Mouse (Mus musculus): ENCODE results near the gene Chn1. TPM values are rescaled to one million over a fixed set of nuclear protein-coding genes. Genes with fewer than 3 reads are reported as not detected.

Gene Chn1
- total and polyA plus RNA-seq, 2 experiments from 2014 or later = 81.1 to 147 TPM

DNA sequence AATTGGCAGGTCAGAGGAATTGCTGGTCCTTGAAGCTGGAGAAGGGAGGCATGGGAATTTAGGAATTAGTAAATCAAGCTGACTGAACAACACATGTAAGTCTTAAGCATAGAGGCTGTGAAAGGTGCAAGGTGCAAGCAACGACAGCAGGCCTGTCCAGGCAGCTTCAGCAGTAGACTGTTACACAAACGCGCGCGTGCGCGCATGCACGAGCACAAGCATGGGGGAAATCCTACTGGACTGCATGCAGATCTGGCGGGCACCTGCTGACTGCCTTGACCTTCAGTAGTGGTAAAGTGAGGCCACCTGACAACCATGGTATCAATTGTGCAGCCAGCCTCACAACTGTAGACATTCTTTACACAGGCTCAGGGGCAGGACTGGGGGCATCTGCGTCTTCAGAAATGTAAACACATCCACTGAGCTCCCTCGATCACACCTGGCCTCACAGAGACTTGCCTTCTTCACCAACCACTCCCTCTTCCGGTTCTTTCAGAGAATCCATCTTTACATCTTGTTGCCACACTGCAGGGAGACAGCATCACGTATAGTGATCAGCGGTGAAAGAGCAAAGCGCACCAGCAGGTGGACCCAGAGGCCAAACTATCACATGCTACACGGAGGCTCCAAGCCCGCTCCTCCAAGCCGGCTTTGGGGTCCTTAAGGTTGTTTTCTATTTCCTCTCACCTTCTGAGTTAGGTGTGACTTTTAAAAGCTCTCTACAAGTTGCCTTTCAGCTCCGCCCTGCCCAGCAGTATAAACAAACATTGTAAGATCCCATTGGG lies 16.9 kb upstream of the Chn1 start:
- ATAC-seq (ENCODE audit: low FRiP score) (no peak), DNase-seq (ENCODE audit: low spot score) (peak; percentile 61)
- Histone ChIP-seq H3K9ac (replicated peaks; ENCODE audit: low read length, poor library complexity, severe bottlenecking) (no peak overlapping the region), H3K36me3 (ENCODE audit: insufficient read depth, low read length) (no peaks in the 10 kb centered on the region), H3K9me3 (ENCODE audit: low read length) (no peaks in the 10 kb centered on the region), H3K4me2 (ENCODE audit: low read depth, low read length, poor library complexity, severe bottlenecking) (no peak overlapping the region), H3K27ac (ENCODE audit: low read depth, low read length) (no peak overlapping the region), H3K27me3 (ENCODE audit: insufficient read depth, low read length) (no peaks in the 10 kb centered on the region), H3K4me1 (ENCODE audit: insufficient read depth, low read length) (no peaks in the 10 kb centered on the region), H3K4me3 (ENCODE audit: low read depth, low read length) (no peak overlapping the region)
- TF ChIP-seq CTCF (IDR thresholded peaks at IDR 0.05) = peak; percentile 62
- WGBS = 67% methylated on average over 19 of the region's 19 CpGs

DNA sequence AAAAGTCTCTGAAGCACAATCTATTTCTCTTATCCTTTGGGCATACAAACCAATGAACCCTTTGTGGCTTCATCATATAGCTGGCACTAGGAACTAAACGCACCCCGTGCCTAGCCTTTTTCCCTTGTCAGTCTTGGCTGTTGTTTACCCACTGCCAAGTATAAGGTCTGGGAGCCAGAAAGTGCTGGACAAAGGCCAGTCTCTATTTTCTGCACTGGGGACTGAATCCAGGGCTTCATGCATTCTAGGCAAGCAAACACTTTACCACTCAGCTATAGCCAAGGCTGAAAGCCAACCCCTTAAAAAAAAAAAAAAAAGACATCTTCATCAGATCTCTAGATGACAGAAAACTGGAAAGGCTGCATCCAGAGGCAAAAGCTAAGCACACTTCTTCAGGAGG lies 15.2 kb upstream of the Chn1 start:
- ATAC-seq (ENCODE audit: low FRiP score) (no peak), DNase-seq (ENCODE audit: low spot score) (peak; percentile 85)
- Histone ChIP-seq H3K27me3 (ENCODE audit: insufficient read depth, low read length) (no peaks in the 10 kb centered on the region), H3K9me3 (ENCODE audit: low read length) (no peaks in the 10 kb centered on the region), H3K4me3 (ENCODE audit: low read depth, low read length) (no peak overlapping the region), H3K27ac (ENCODE audit: low read depth, low read length) (no peak overlapping the region), H3K4me2 (ENCODE audit: low read depth, low read length, poor library complexity, severe bottlenecking) (no peak overlapping the region), H3K9ac (replicated peaks; ENCODE audit: low read length, poor library complexity, severe bottlenecking) (no peak overlapping the region), H3K36me3 (ENCODE audit: insufficient read depth, low read length) (no peaks in the 10 kb centered on the region), H3K4me1 (ENCODE audit: insufficient read depth, low read length) (no peaks in the 10 kb centered on the region)
- 63% methylated on average over 2 of the region's 2 CpGs for WGBS
- TF ChIP-seq CTCF (IDR thresholded peaks at IDR 0.05) = no peak

DNA sequence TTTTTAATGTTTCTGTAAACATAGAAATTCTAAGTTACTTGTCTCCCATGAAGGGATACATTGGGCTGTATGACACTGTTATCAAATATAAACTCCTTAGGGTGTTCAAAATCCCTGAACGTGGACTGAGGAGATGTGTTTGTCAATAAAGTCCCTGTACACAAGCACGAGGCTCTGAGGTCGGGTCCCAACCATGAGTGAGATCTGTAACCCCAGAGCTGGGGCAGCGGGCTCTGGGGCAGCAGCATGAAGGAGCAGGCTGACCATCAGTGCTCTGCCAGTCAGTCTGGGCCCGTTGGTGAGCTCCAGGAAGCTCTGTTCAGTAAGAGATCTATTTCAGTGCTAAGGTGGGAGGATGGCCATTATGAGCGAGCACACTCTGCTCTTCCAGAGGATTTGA lies 13.2 kb upstream of the Chn1 start:
- Histone ChIP-seq H3K27me3 (ENCODE audit: insufficient read depth, low read length) (no peaks in the 10 kb centered on the region), H3K36me3 (ENCODE audit: insufficient read depth, low read length) (no peaks in the 10 kb centered on the region), H3K27ac (ENCODE audit: low read depth, low read length) (no peak overlapping the region), H3K9me3 (ENCODE audit: low read length) (no peaks in the 10 kb centered on the region), H3K4me1 (ENCODE audit: insufficient read depth, low read length) (no peaks in the 10 kb centered on the region), H3K9ac (replicated peaks; ENCODE audit: low read length, poor library complexity, severe bottlenecking) (no peak overlapping the region), H3K4me3 (ENCODE audit: low read depth, low read length) (no peak overlapping the region), H3K4me2 (ENCODE audit: low read depth, low read length, poor library complexity, severe bottlenecking) (no peak overlapping the region)
- ATAC-seq (ENCODE audit: low FRiP score) = no peak
- TF ChIP-seq CTCF (IDR thresholded peaks at IDR 0.05) = no peak
- no peak for DNase-seq (ENCODE audit: low spot score)
- 83% methylated on average over 6 of the region's 6 CpGs for WGBS

DNA sequence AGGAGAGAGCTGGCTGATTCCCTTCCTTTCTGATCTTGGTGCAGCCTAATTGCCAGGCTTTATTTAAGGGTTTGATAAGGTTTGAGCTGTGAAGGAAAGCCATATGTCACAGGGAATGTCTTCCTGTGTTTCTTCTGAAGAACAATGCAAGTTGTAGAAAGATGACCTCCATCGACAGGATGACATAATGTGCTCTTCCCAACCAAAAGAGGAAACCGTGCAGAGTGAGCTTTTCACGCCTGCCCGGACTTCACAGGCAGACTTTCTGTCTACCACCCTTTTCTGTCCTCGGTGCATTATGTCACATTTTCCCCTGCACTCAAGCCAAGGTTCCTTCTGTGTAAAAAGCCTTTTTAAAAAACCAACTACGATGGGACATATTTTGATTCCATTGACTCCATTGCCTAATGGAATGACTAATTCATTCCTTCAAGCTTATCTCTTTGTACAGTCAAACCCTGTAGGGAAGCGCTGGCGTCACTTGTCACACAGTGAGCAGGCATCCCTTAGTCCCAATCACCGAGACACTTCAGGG lies 7.3 kb upstream of the Chn1 start:
- H3K9me3 ChIP-seq (ENCODE audit: low read length) = no peaks in the 10 kb centered on the region
- H3K9ac ChIP-seq (replicated peaks; ENCODE audit: low read length, poor library complexity, severe bottlenecking) = no peak overlapping the region
- H3K4me3 ChIP-seq (ENCODE audit: low read depth, low read length) = no peak overlapping the region
- no peak overlapping the region for H3K4me2 ChIP-seq (ENCODE audit: low read depth, low read length, poor library complexity, severe bottlenecking)
- no peak for TF ChIP-seq CTCF (IDR thresholded peaks at IDR 0.05)
- H3K27ac ChIP-seq (ENCODE audit: low read depth, low read length) = no peak overlapping the region
- no peaks in the 10 kb centered on the region for H3K36me3 ChIP-seq (ENCODE audit: insufficient read depth, low read length)
- WGBS = 45% methylated on average over 9 of the region's 9 CpGs
- ATAC-seq (ENCODE audit: low FRiP score) (no peak), DNase-seq (ENCODE audit: low spot score) (no peak)
- 0 out of 2 replicates have a peak, but pooled peaks cover under 1% of the 10 kb centered on the region for H3K4me1 ChIP-seq (ENCODE audit: insufficient read depth, low read length)
- H3K27me3 ChIP-seq (ENCODE audit: insufficient read depth, low read length) = no peaks in the 10 kb centered on the region; the same call in 1 of the 2 replicates

DNA sequence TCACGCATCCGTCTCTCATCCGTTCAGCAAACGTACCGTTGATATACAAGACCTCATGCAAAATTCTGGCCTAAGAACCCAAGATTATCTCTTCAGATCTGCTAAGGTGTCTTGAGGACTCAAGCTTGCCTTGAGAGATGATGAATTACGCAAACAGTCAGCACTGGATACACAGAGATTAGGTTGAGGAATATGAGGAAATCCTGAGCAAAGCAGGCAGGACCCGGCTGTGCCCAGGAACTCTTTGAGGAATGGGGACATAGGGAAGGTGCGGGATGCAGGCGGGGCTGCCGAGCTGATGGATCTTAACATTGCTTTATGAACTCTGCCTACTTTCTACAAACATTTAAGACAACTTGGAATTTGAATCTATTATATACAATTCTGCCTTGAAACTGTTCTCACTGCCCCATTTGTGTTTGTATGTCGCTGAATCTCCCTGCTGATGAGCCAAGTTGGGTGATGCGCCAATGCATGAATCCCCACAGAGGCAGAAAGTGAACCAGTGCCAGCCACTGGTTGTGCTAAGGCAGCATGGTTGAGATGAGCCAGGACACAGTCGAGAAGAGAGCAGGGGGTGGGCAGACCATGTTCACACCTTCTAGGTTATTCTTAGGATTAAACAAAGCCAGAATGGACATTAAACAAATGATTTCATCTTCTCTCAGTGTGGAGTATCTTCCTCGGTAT lies 5.3 kb upstream of the Chn1 start:
- no peak overlapping the region for H3K4me3 ChIP-seq (ENCODE audit: low read depth, low read length)
- no peaks in the 10 kb centered on the region; the same call in 1 of the 2 replicates for H3K27me3 ChIP-seq (ENCODE audit: insufficient read depth, low read length)
- WGBS = 57% methylated on average over 14 of the region's 14 CpGs
- H3K9me3 ChIP-seq (ENCODE audit: low read length) = no peaks in the 10 kb centered on the region
- no peak for ATAC-seq (ENCODE audit: low FRiP score)
- no peak for TF ChIP-seq CTCF (IDR thresholded peaks at IDR 0.05)
- H3K9ac ChIP-seq (replicated peaks; ENCODE audit: low read length, poor library complexity, severe bottlenecking) = no peak overlapping the region
- H3K4me2 ChIP-seq (ENCODE audit: low read depth, low read length, poor library complexity, severe bottlenecking) = no peak overlapping the region
- no peaks in the 10 kb centered on the region for H3K36me3 ChIP-seq (ENCODE audit: insufficient read depth, low read length)
- H3K27ac ChIP-seq (ENCODE audit: low read depth, low read length) = no peak overlapping the region
- peak; percentile 22 for DNase-seq (ENCODE audit: low spot score)
- peaks cover 3% of the 10 kb centered on the region; the same call in 1 of the 2 replicates for H3K4me1 ChIP-seq (ENCODE audit: insufficient read depth, low read length)

DNA sequence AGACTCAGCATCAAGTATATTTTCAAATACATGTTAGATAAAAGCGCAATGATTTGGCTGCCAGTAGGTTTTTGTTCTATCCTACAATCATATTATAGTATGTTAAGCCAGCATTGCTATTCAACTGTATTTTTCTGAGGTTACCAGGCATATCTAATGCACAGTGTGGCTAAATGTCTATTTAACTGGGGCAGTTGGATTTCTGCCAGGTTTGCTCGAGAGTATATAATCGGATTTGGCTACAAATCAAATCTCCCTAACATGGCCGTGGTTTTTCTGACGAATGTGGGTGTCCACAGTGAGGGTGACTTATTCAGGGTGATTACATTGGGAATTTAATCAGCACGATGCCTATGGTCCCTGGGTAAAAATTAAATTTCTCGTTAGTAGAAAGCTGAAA lies 4.7 kb upstream of the Chn1 start:
- H3K4me1 ChIP-seq (ENCODE audit: insufficient read depth, low read length) = peaks cover 3% of the 10 kb centered on the region; the same call in 1 of the 2 replicates
- peak; percentile 85 for DNase-seq (ENCODE audit: low spot score)
- H3K27ac ChIP-seq (ENCODE audit: low read depth, low read length) = no peak overlapping the region
- H3K36me3 ChIP-seq (ENCODE audit: insufficient read depth, low read length) = no peaks in the 10 kb centered on the region
- H3K4me3 ChIP-seq (ENCODE audit: low read depth, low read length) = no peak overlapping the region
- ATAC-seq (ENCODE audit: low FRiP score) = no peak
- WGBS = 23% methylated on average over 7 of the region's 7 CpGs
- H3K9me3 ChIP-seq (ENCODE audit: low read length) = no peaks in the 10 kb centered on the region
- TF ChIP-seq CTCF (IDR thresholded peaks at IDR 0.05) = no peak
- no peak overlapping the region for H3K4me2 ChIP-seq (ENCODE audit: low read depth, low read length, poor library complexity, severe bottlenecking)
- H3K27me3 ChIP-seq (ENCODE audit: insufficient read depth, low read length) = no peaks in the 10 kb centered on the region; the same call in 1 of the 2 replicates
- H3K9ac ChIP-seq (replicated peaks; ENCODE audit: low read length, poor library complexity, severe bottlenecking) = no peak overlapping the region
